Mouse (Mus musculus): Measurements from ENCODE around the gene Aldh16a1. TPM values are rescaled to one million over a fixed set of nuclear protein-coding genes. Genes with fewer than 3 reads are reported as not detected.

Gene Aldh16a1
- polyA plus RNA-seq, 2 experiments: 17.9 to 23.1 TPM

DNA sequence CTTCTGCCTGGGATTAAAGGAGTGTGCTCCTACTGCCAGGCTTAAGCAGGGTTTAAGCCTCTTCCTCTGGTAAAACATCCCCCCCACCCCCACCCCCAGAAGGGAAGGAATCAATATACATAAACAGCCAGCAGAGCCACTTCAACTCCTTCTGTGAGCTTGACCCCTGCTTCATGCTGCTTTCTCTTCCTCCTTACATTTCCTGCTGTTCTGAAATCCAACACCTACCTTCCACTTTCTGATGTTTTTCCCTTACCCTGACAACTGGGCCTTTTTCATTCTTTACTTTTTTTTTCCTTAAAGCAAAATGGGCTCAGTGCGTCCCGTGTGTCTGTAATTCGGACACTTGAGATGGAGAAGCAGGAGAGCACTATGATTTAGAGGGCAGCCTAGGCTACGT lies 4.1 kb downstream of the Aldh16a1 start:
- H3K4me3 ChIP-seq (ENCODE audit: insufficient read depth in 1 of 2, low read depth in 2 of 2, low read length in 2 of 2): no peak overlapping the region
- no peak overlapping the region for H3K4me2 ChIP-seq (ENCODE audit: low read depth)
- 70% methylated on average over 4 of the region's 4 CpGs for WGBS (ENCODE audit: insufficient replicate concordance)

DNA sequence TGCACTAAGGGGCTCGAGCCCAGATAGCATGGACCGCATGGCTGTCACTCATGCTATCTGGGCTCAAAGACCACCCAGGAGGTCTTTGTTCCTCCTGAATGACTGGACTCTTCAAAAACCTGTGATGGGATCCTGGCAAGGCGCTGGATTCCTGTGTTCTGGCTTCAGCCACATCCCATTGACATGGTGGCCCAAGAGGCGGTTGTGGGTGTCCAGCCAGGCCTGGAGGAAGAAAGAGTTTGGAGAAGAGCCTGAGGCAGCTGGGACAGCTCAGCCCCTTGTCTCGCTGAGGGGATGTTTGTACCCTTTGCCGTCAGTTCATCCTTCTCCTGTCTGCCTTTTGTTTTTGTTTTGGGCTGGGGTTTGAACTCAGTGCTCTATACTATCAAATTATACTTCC lies 4.8 kb downstream of the Aldh16a1 start:
- H3K27me3 ChIP-seq (ENCODE audit: control insufficient read depth, insufficient read depth, low read length): no peaks in the 10 kb centered on the region
- ATAC-seq (ENCODE audit: insufficient read depth) (no peak), DNase-seq (ENCODE audit: low read depth in 3 of 3, low spot score in 3 of 3) (no peak)
- no peak overlapping the region for H3K4me3 ChIP-seq (ENCODE audit: insufficient read depth in 1 of 2, low read depth in 2 of 2, low read length in 2 of 2)
- no peak overlapping the region for H3K4me2 ChIP-seq (ENCODE audit: low read depth)
- TF ChIP-seq CTCF (IDR thresholded peaks at IDR 0.05; ENCODE audit: low read depth) (no peak), EP300 (IDR thresholded peaks at IDR 0.05; ENCODE audit: low read depth) (no peak)
- no peak overlapping the region for H3K9ac ChIP-seq (replicated peaks)
- no peaks in the 10 kb centered on the region for H3K9me3 ChIP-seq (ENCODE audit: control insufficient read depth, low read length)
- 79% methylated on average over 6 of the region's 6 CpGs for WGBS (ENCODE audit: insufficient replicate concordance)
- H3K36me3 ChIP-seq (replicated peaks; ENCODE audit: control insufficient read depth, insufficient read depth, low read depth): no peaks in the 10 kb centered on the region
- no peak overlapping the region for H3K27ac ChIP-seq
- peaks cover 6 to 11% of the 10 kb centered on the region in 2 experiments; a peak in 3 of 4 replicates for H3K4me1 ChIP-seq (replicated peaks; ENCODE audit: control insufficient read depth in 2 of 2, insufficient read depth in 2 of 2, low read length in 1 of 2)

More for the DNA sequence above, 4.1 kb downstream of the Aldh16a1 start:
- H3K27ac ChIP-seq: no peak overlapping the region
- H3K9me3 ChIP-seq (ENCODE audit: control insufficient read depth, low read length): no peaks in the 10 kb centered on the region
- TF ChIP-seq EP300 (IDR thresholded peaks at IDR 0.05; ENCODE audit: low read depth) (no peak), CTCF (IDR thresholded peaks at IDR 0.05; ENCODE audit: low read depth) (no peak)
- H3K9ac ChIP-seq (replicated peaks): no peak overlapping the region
- ATAC-seq (ENCODE audit: insufficient read depth) (no peak), DNase-seq (ENCODE audit: low read depth in 3 of 3, low spot score in 3 of 3) (no peak)
- no peaks in the 10 kb centered on the region for H3K36me3 ChIP-seq (replicated peaks; ENCODE audit: control insufficient read depth, insufficient read depth, low read depth)
- H3K27me3 ChIP-seq (ENCODE audit: control insufficient read depth, insufficient read depth, low read length): no peaks in the 10 kb centered on the region
- peaks cover 10 to 11% of the 10 kb centered on the region in 2 experiments; a peak in 3 of 4 replicates for H3K4me1 ChIP-seq (replicated peaks; ENCODE audit: control insufficient read depth in 2 of 2, insufficient read depth in 2 of 2, low read length in 1 of 2)

DNA sequence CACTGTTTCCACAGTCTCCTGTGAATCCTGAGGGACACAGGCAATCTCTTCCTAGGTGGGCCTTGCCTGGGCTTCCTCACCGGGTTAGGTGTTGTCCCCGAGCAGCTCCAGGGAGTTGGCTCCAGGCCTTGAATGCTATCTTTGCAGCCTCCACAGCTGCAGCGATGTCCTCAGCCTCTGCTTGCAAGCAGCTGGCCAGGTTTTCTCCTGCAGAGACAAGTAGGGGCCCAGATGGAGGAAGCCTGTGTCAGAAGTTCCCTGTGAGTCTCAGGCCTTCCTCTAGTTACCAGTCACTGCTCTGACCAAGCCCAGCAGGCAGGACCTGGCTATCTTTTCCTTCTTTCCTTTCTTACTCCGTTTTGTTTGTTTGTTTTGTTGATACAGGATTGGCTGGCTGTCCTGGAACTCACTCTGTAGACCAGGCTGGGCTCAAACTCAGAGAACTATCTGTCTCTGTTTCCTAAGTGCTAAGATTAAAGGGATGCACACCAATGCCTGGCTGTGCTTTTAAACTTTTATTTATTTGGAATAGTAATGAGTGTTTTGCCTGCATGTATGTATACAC lies 5.8 kb downstream of the Aldh16a1 start:
- TF ChIP-seq CTCF (IDR thresholded peaks at IDR 0.05; ENCODE audit: low read depth) (no peak), EP300 (IDR thresholded peaks at IDR 0.05; ENCODE audit: low read depth) (no peak)

GRCm38 (mm10) chr7:45147899-45148298 lies 6.5 kb downstream of the Aldh16a1 start:
- Histone ChIP-seq H3K4me3 (ENCODE audit: insufficient read depth in 1 of 2, low read depth in 2 of 2, low read length in 2 of 2) (no peak overlapping the region), H3K36me3 (replicated peaks; ENCODE audit: control insufficient read depth, insufficient read depth, low read depth) (no peaks in the 10 kb centered on the region), H3K9me3 (ENCODE audit: control insufficient read depth, low read length) (no peaks in the 10 kb centered on the region), H3K4me2 (ENCODE audit: low read depth) (no peak overlapping the region), H3K4me1 (replicated peaks; ENCODE audit: control insufficient read depth in 2 of 2, insufficient read depth in 2 of 2, low read length in 1 of 2) (peaks cover 0 to 7% of the 10 kb centered on the region in 2 experiments; a peak in 1 of 4 replicates), H3K9ac (replicated peaks) (no peak overlapping the region), H3K27me3 (ENCODE audit: control insufficient read depth, insufficient read depth, low read length) (no peaks in the 10 kb centered on the region), H3K27ac (no peak overlapping the region)
- ATAC-seq (ENCODE audit: insufficient read depth): no peak
- no peak for DNase-seq (ENCODE audit: low read depth in 3 of 3, low spot score in 3 of 3)
- TF ChIP-seq EP300 (IDR thresholded peaks at IDR 0.05; ENCODE audit: low read depth) (no peak), CTCF (IDR thresholded peaks at IDR 0.05; ENCODE audit: low read depth) (no peak)
- 81% methylated on average over 11 of the region's 11 CpGs for WGBS (ENCODE audit: insufficient replicate concordance)

More for the DNA sequence above, 5.8 kb downstream of the Aldh16a1 start:
- Histone ChIP-seq H3K9ac (replicated peaks) (no peak overlapping the region), H3K4me1 (replicated peaks; ENCODE audit: control insufficient read depth in 2 of 2, insufficient read depth in 2 of 2, low read length in 1 of 2) (peaks cover 5 to 10% of the 10 kb centered on the region in 2 experiments; a peak in 3 of 4 replicates), H3K9me3 (ENCODE audit: control insufficient read depth, low read length) (no peaks in the 10 kb centered on the region), H3K27ac (no peak overlapping the region), H3K27me3 (ENCODE audit: control insufficient read depth, insufficient read depth, low read length) (no peaks in the 10 kb centered on the region), H3K4me2 (ENCODE audit: low read depth) (no peak overlapping the region), H3K4me3 (ENCODE audit: insufficient read depth in 1 of 2, low read depth in 2 of 2, low read length in 2 of 2) (no peak overlapping the region), H3K36me3 (replicated peaks; ENCODE audit: control insufficient read depth, insufficient read depth, low read depth) (no peaks in the 10 kb centered on the region)
- ATAC-seq (ENCODE audit: insufficient read depth): no peak
- 60% methylated on average over 4 of the region's 4 CpGs for WGBS (ENCODE audit: insufficient replicate concordance)
- DNase-seq (ENCODE audit: low read depth in 3 of 3, low spot score in 3 of 3): no peak

GRCm38 (mm10) chr7:45147267-45147666 lies 7.1 kb downstream of the Aldh16a1 start:
- Histone ChIP-seq H3K36me3 (replicated peaks; ENCODE audit: control insufficient read depth, insufficient read depth, low read depth) (no peaks in the 10 kb centered on the region), H3K9ac (replicated peaks) (no peak overlapping the region), H3K4me3 (ENCODE audit: insufficient read depth in 1 of 2, low read depth in 2 of 2, low read length in 2 of 2) (no peak overlapping the region), H3K27me3 (ENCODE audit: control insufficient read depth, insufficient read depth, low read length) (no peaks in the 10 kb centered on the region), H3K4me1 (replicated peaks; ENCODE audit: control insufficient read depth in 2 of 2, insufficient read depth in 2 of 2, low read length in 1 of 2) (peaks cover 0 to 7% of the 10 kb centered on the region in 2 experiments; a peak in 1 of 4 replicates), H3K27ac (no peak overlapping the region), H3K4me2 (ENCODE audit: low read depth) (no peak overlapping the region), H3K9me3 (ENCODE audit: control insufficient read depth, low read length) (no peaks in the 10 kb centered on the region)
- ATAC-seq (ENCODE audit: insufficient read depth): no peak
- WGBS (ENCODE audit: insufficient replicate concordance): 85% methylated on average over 11 of the region's 11 CpGs
- no peak for TF ChIP-seq CTCF (IDR thresholded peaks at IDR 0.05; ENCODE audit: low read depth)
- no peak for TF ChIP-seq EP300 (IDR thresholded peaks at IDR 0.05; ENCODE audit: low read depth)
- DNase-seq (ENCODE audit: low read depth in 3 of 3, low spot score in 3 of 3): no peak
